Mouse (Mus musculus) stomach, embryonic 14.5 days (tissue): ENCODE results near the gene Hpcal1. TPM values are rescaled to one million over a fixed set of nuclear protein-coding genes. Genes with fewer than 3 reads are reported as not detected.

Experiments
- ATAC-seq: fragments of 200-750 bp; cut with Nextera tagmentation; 2 replicates; pipeline ENCODE4 v1.8.0; 2017; ENCODE audit warnings: low read depth, moderate TSS enrichment; ENCODE audit not compliant: insufficient number of reproducible peaks, insufficient read depth, low FRiP score
- H3K27ac ChIP-seq: fragments of 300-500 bp; sonication (generic); 2 replicates; pipeline ENCODE4 v1.5.1; 2014; ENCODE audit warnings: mild to moderate bottlenecking, low read length, moderate library complexity, mixed read lengths
- H3K27me3 ChIP-seq: fragments of 300-500 bp; sonication (generic); 2 replicates; pipeline ENCODE4 v1.6.1; 2014; ENCODE audit warnings: low read length, control low read depth, mixed read lengths; ENCODE audit not compliant: control insufficient read depth, insufficient read depth
- H3K36me3 ChIP-seq: fragments of 300-500 bp; sonication (generic); 2 replicates; pipeline ENCODE4 v1.6.1; 2014; ENCODE audit warnings: mild to moderate bottlenecking, control low read depth, low read length, moderate library complexity, mixed read lengths; ENCODE audit not compliant: control insufficient read depth, insufficient read depth
- H3K4me1 ChIP-seq: fragments of 300-500 bp; sonication (generic); 2 replicates; pipeline ENCODE4 v1.6.1; 2014; ENCODE audit warnings: low read length, control low read depth, mixed read lengths; ENCODE audit not compliant: control insufficient read depth, insufficient read depth
- H3K4me2 ChIP-seq: fragments of 300-500 bp; sonication (generic); replicated peaks from 2 replicates; pipeline ENCODE4 v1.6.1; 2014; ENCODE audit warnings: low read depth, low read length, control low read depth
- H3K4me3 ChIP-seq: fragments of 300-500 bp; sonication (generic); 2 replicates; pipeline ENCODE4 v1.5.1; 2014; ENCODE audit warnings: low read depth, low read length, control low read depth
- H3K9ac ChIP-seq: fragments of 300-500 bp; sonication (generic); replicated peaks from 2 replicates; pipeline ENCODE4 v1.6.1; 2014; ENCODE audit warnings: low read depth, mild to moderate bottlenecking, control low read depth, low read length, moderate library complexity, mixed read lengths
- H3K9me3 ChIP-seq: fragments of 300-500 bp; sonication (generic); 2 replicates; pipeline ENCODE4 v1.6.1; 2016; ENCODE audit warnings: low read depth, low read length, control low read depth; ENCODE audit not compliant: control insufficient read depth
- WGBS: fragments of 180-500 bp; shearing (Covaris S2); extraction: QIAGEN DNeasy Blood & Tissue Kit; methylation state at CpG from one replicate; pipeline ENCODE4 v1.1.7; 2014; 5-methylcytosine and 5-hydroxymethylcytosine counted together
- polyA plus RNA-seq: library from polyadenylated mRNA; unstranded; fragments of >200 nt; fragmentation: Nextera tagmentation; extraction: Ambion mirVana; gene quantifications from 2 replicates; pipeline ENCODE4 v1.2.1, GENCODE M21; 2014

Gene Hpcal1
- polyA plus RNA-seq, 1 experiment from 2014 or later: 55.3 TPM

DNA sequence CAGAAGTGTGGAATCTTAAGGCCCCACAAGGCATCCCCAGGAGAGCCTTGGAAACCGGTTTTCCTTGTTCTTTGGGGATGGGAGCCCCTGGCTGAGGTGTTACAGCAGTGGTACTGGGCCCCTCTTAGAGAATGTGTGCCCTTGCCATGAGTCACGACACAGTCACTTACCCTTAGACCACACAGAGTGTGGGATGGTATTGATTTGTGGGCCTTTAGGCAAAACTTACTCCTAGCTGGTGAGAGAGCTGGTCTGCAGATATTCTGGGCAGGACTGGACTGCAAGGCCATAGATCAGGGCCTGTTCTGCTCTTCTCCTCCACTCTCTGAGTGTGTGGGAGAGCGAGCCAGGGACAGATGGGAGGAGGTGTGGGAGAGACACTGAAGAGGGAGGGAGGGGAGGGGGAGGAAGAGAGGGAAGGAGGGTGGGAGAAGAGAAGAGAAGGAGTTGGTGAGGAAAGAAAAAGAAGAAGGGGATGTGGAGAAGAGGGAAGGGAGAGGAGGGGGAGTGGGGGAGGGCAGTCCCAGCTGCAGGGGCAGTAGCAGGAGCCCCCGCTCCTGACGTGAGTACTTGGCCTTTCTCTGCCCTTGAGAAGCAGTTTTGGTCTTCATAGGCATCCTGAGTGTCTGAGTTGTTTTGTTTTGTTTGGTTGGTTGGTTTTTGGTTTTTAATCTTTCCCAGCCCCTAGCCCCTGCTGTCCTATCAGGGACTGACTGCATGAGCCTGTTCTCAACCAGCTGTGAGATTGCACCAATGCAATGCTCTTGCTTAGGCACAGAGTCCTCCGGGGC is 42.7 kb downstream of the Hpcal1 start:
- peak overlapping the region; percentile 89 for H3K27ac ChIP-seq
- no peak overlapping the region for H3K4me3 ChIP-seq
- H3K27me3 ChIP-seq: no peaks in the 10 kb centered on the region
- no peaks in the 10 kb centered on the region for H3K9me3 ChIP-seq
- no peaks in the 10 kb centered on the region for H3K36me3 ChIP-seq
- 31% methylated on average over 6 of the region's 6 CpGs for WGBS
- H3K4me1 ChIP-seq: peaks cover 41% of the 10 kb centered on the region
- no peak overlapping the region for H3K9ac ChIP-seq
- H3K4me2 ChIP-seq: no peak overlapping the region
- ATAC-seq: peak; percentile 90

DNA sequence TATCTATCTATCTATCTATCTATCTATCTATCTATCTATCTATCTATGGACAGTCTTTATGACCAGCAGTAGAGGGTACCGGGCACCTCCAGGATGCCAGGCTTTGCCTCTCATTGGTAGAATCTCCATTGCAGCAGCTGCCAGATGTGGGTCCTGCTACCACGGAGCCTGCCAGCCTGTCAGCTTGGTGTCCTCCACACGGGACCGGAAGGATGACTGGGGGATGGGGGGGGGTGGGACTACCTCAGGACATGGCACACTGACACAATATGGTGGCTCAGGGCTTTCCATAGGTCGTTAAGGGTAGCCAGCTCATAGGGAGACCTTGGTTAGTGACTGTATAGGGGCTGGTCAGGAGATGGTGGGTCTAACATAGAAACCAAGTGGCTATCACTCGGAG is 45.7 kb downstream of the Hpcal1 start:
- Histone ChIP-seq H3K27ac (no peak overlapping the region), H3K36me3 (no peaks in the 10 kb centered on the region), H3K27me3 (no peaks in the 10 kb centered on the region), H3K9me3 (no peaks in the 10 kb centered on the region), H3K9ac (no peak overlapping the region), H3K4me1 (peaks cover 48% of the 10 kb centered on the region), H3K4me2 (no peak overlapping the region), H3K4me3 (no peak overlapping the region)
- ATAC-seq: no peak
- 88% methylated on average over 6 of the region's 6 CpGs for WGBS

DNA sequence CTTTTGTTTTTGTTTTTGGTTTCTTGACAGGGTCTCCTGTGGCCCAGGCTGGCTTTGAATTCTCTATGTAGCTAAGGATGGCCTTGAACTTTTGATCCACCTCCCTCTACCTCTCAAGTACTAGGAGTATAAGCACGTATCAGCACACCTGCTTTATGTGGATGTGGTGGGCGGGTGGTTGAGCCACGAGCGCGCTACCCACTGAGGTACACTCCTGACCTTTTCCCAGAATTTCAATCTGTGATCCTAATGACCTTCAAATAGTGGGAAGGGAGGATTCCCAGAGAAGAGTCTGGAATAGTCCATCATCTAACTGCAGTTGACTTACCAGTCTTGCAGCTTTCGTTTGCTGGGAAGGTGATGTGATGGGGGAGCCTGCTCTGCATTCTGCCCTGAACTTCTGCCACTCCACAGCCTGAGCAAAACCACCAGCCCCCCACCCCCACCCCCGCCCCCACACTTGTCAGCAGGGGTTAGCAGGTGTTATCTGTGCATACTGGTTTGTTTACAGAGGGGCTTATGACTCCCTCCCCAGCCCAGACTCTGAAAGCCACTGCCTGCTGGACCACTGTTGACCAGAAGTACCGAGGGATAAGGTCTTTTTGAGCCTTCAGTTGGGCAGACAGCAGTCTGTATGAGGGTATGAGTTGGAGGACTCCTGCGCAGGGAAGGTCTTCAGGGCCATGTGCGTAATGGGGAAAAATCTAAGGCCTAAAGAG is 46.4 kb downstream of the Hpcal1 start:
- peak; percentile 29; the same call in 1 of the 2 replicates for ATAC-seq
- Histone ChIP-seq H3K36me3 (no peaks in the 10 kb centered on the region), H3K9me3 (no peaks in the 10 kb centered on the region), H3K9ac (no peak overlapping the region), H3K4me1 (peaks cover 43% of the 10 kb centered on the region), H3K4me3 (no peak overlapping the region), H3K27ac (peak overlapping the region; percentile 52; the same call in 1 of the 2 replicates), H3K4me2 (no peak overlapping the region), H3K27me3 (no peaks in the 10 kb centered on the region)
- WGBS: 52% methylated on average over 10 of the region's 10 CpGs

DNA sequence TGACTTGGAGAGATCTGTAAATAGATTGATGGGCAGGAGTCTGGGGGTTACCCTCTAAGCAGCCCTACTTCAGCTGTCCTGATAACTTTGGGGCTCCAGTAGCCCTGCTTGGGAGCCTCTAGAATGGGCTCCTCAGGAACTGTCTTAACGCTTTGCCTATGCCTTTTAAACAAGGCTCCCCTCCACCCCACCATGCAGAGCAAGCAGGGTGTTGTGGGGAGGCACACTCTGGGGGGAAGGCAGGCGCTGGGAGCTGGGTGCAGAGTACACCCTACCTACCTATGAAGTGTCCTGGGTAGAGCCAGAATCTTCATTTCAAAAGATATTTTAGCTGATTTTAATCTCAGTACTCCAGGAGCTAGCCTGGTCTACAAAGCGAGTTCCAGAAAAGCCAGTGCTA is 47.2 kb downstream of the Hpcal1 start:
- Histone ChIP-seq H3K4me1 (peaks cover 37% of the 10 kb centered on the region), H3K27me3 (no peaks in the 10 kb centered on the region), H3K36me3 (no peaks in the 10 kb centered on the region), H3K4me3 (no peak overlapping the region), H3K27ac (no peak overlapping the region), H3K9ac (no peak overlapping the region), H3K9me3 (no peaks in the 10 kb centered on the region), H3K4me2 (no peak overlapping the region)
- 88% methylated on average over 3 of the region's 3 CpGs for WGBS
- ATAC-seq: no peak

DNA sequence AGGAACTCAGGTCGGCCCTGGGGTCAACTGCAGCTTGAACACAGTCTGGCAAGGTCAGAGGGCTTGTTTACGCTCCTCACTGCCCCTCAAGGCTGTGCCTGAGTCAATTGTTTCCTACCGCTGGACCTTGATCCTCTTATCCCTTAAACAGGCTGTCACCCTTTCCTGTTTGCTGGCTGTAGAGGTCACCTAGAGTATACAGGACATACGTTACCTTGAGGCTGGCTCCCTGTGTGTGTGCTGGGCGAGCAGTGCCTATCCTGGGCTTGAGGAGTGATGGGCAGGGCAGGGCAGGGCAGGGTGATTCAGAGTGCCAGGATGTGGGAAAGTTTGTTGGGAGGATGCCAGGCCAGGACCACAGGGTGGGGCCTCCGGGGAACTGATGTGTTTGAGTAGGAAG is 47.8 kb downstream of the Hpcal1 start:
- ATAC-seq: peak; percentile 25; the same call in 1 of the 2 replicates
- no peak overlapping the region for H3K9ac ChIP-seq
- no peak overlapping the region for H3K4me2 ChIP-seq
- H3K9me3 ChIP-seq: no peaks in the 10 kb centered on the region
- no peaks in the 10 kb centered on the region for H3K27me3 ChIP-seq
- H3K4me3 ChIP-seq: no peak overlapping the region
- H3K4me1 ChIP-seq: peaks cover 33% of the 10 kb centered on the region
- H3K27ac ChIP-seq: no peak overlapping the region
- WGBS: 43% methylated on average over 6 of the region's 6 CpGs
- H3K36me3 ChIP-seq: no peaks in the 10 kb centered on the region

DNA sequence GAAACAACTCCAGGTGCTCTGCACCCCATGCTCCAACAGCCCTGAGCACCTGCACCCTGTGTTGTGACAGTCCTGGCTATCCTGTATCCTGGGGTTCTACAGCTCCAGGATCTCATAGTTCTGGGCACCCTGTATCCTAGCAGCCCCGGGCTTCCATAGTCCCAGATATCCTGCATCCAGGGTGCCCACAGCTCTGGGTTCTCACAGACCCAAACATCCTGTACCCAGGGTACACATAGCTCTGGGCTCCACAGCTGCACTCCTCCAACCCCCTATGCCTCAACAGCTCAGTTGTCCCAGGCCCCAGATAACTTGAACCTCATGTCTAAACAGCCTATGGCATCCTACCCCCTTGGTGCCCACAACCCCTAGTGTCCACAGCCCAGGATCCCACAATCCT is 49.6 kb downstream of the Hpcal1 start:
- Histone ChIP-seq H3K4me1 (peaks cover 16% of the 10 kb centered on the region), H3K4me3 (no peak overlapping the region), H3K36me3 (no peaks in the 10 kb centered on the region), H3K4me2 (no peak overlapping the region), H3K27ac (no peak overlapping the region), H3K9me3 (no peaks in the 10 kb centered on the region), H3K9ac (no peak overlapping the region), H3K27me3 (no peaks in the 10 kb centered on the region)
- WGBS: 91% methylated on average over 1 of the region's 1 CpGs
- no peak for ATAC-seq

GRCm38 (mm10) chr12:17741637-17742364 is 51.1 kb downstream of the Hpcal1 start:
- 66% methylated on average over 17 of the region's 17 CpGs for WGBS
- Histone ChIP-seq H3K9ac (no peak overlapping the region), H3K4me3 (no peak overlapping the region), H3K4me2 (no peak overlapping the region), H3K4me1 (peaks cover 19% of the 10 kb centered on the region), H3K9me3 (no peaks in the 10 kb centered on the region), H3K36me3 (no peaks in the 10 kb centered on the region), H3K27me3 (no peaks in the 10 kb centered on the region), H3K27ac (no peak overlapping the region)
- no peak for ATAC-seq

DNA sequence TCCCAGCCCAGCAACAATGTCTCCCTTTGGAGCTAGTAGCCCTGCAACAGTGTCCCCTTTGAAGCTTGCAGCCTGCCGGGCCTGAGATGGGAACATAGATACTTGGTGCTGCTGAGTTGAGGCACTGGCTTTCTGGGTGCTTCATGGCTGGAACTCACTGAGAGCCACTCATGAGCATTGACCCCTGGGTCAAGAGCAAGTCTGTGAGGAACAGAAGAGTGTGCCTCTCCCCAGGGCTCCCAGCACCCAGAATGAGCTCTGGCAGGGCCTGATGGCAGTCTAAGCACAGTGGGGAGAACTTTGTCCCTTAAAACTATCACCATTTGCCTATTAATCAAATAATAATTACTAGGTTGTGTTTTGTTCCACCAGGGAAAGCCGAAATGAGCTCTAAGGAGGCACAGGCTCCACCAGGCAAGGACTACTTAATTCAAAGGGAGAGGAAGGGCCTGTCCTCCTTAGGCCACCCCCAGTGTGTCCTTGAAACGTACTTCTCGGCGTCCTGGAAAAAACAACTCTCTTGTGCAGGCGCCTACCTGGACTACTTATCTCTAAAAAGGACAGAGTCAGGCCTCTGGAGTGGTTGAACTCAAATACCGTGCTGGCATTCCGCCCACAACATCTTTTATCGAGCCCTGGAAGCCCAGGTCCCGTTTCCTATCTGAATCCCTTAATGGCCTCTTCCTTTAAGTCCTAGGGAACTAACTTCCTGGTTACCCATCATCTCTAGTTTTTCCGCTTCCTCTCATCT is 52.1 kb downstream of the Hpcal1 start:
- ATAC-seq: no peak
- Histone ChIP-seq H3K27me3 (no peaks in the 10 kb centered on the region), H3K4me1 (peaks cover 21% of the 10 kb centered on the region; the same call in 1 of the 2 replicates), H3K4me2 (no peak overlapping the region), H3K9ac (no peak overlapping the region), H3K27ac (no peak overlapping the region; the same call in 1 of the 2 replicates), H3K9me3 (no peaks in the 10 kb centered on the region), H3K36me3 (no peaks in the 10 kb centered on the region), H3K4me3 (no peak overlapping the region)
- WGBS: 72% methylated on average over 11 of the region's 11 CpGs
